ENCODE assay signal across 21 mouse cellular contexts in the genomic region with DNA sequence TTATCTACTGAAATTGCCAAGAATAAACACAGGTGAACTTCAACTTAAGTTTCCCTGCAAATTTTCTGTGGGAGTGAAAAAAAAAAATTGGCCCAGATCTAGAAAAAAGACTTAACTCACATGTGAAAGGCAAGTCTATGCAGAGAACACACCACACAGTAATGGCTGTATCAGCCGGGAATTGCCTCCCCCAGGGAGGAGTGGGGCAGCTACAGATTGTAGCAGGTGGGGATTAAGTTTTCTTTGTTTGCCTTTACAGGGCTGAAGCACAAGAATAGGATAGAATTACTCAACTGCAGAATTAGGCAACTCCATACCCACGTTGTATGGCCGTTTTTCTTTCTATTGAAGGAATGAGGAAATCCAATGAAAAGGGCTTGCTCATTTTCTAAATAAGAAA. TPM values are rescaled to one million over a fixed set of nuclear protein-coding genes. Genes with fewer than 3 reads are reported as not detected.
"Had no signal": no experiment of that assay in that cellular context is flagged by ENCODE, and none has a peak within 500 bp of the region (broad histone marks: within the 10 kb centered on the region; RNA-seq: fewer than 3 reads in every experiment).

No protein-coding gene starts in this region.

- H3K27me3 ChIP-seq: neural tube, embryonic 12.5 days; neural tube, embryonic 13.5 days; neural tube, embryonic 15.5 days; stomach, embryonic 15.5 days had no signal

- DNase-seq: retina, postnatal 1 day; right cerebral cortex, adult 18-20 months; right cerebral cortex, postnatal 14 days; right cerebral cortex, postnatal 25 days; right cerebral cortex, postnatal 4 days; spleen, adult 18-20 months; thymus, adult 18-20 months; thymus, adult 2 months; thymus, postnatal 14 days; thymus, postnatal 25 days; thymus, postnatal 36 days; thymus, postnatal 4 days had no signal

- H3K9me3 ChIP-seq: neural tube, embryonic 12.5 days; neural tube, embryonic 13.5 days; neural tube, embryonic 15.5 days; stomach, embryonic 15.5 days had no signal

- H3K36me3 ChIP-seq: neural tube, embryonic 12.5 days; neural tube, embryonic 13.5 days; neural tube, embryonic 15.5 days; stomach, embryonic 15.5 days had no signal

- H3K9ac ChIP-seq: neural tube, embryonic 12.5 days; neural tube, embryonic 13.5 days; neural tube, embryonic 15.5 days; stomach, embryonic 15.5 days had no signal

- H3K27ac ChIP-seq: neural tube, embryonic 12.5 days; neural tube, embryonic 13.5 days; neural tube, embryonic 15.5 days; stomach, embryonic 15.5 days had no signal

- H3K4me1 ChIP-seq: neural tube, embryonic 12.5 days; neural tube, embryonic 13.5 days; neural tube, embryonic 15.5 days; stomach, embryonic 15.5 days had no signal

- H3K4me3 ChIP-seq: neural tube, embryonic 12.5 days; neural tube, embryonic 13.5 days; neural tube, embryonic 15.5 days; stomach, embryonic 15.5 days had no signal

- H3K4me2 ChIP-seq: neural tube, embryonic 12.5 days; neural tube, embryonic 13.5 days; neural tube, embryonic 15.5 days; stomach, embryonic 15.5 days had no signal

RNA-seq across cellular contexts. Expression of a gene that starts 36.7 kb away (rescaled TPM):
- polyA plus RNA-seq: neural tube, embryonic 12.5 days; neural tube, embryonic 13.5 days; neural tube, embryonic 14.5 days; neural tube, embryonic 15.5 days; small intestine, adult 2 months; spleen, adult 2 months; stomach, embryonic 14.5 days; stomach, embryonic 15.5 days; urinary bladder, adult 2 months had no signal
